Mouse (Mus musculus) neural tube, embryonic 12.5 days (tissue): ENCODE measurements at regions not wholly inside any gene's neighbourhood (a gene's known extent, or its start where the extent isn't known, plus 50 kb on each side); places are given as distances from the start of the nearest gene placed in this dataset.

ENCODE experiments used
- ATAC-seq: fragments of 200-750 bp; cut with Nextera tagmentation; 2 replicates; pipeline ENCODE4 v1.8.0; 2017; ENCODE audit warnings: low read depth, mild to moderate bottlenecking, moderate TSS enrichment, moderate library complexity; ENCODE audit not compliant: low FRiP score
- H3K27ac ChIP-seq: fragments of 300-500 bp; sonication (generic); 2 replicates; pipeline ENCODE4 v1.5.1; 2016
- H3K27me3 ChIP-seq: fragments of 300-500 bp; sonication (generic); replicated peaks from 2 replicates; pipeline ENCODE4 v1.6.1; 2016; ENCODE audit warnings: mild to moderate bottlenecking
- H3K36me3 ChIP-seq: fragments of 300-500 bp; sonication (generic); 2 replicates; pipeline ENCODE4 v1.6.1; 2016; ENCODE audit warnings: mild to moderate bottlenecking
- H3K4me1 ChIP-seq: fragments of 300-500 bp; sonication (generic); 2 replicates; pipeline ENCODE4 v1.6.1; 2016
- H3K4me2 ChIP-seq: fragments of 300-500 bp; sonication (generic); replicated peaks from 2 replicates; pipeline ENCODE4 v1.6.1; 2016; ENCODE audit warnings: mild to moderate bottlenecking
- H3K4me3 ChIP-seq: fragments of 300-500 bp; sonication (generic); 2 replicates; pipeline ENCODE4 v1.5.1; 2016
- H3K9ac ChIP-seq: fragments of 300-500 bp; sonication (generic); 2 replicates; pipeline ENCODE4 v1.6.1; 2016; ENCODE audit warnings: mild to moderate bottlenecking
- H3K9me3 ChIP-seq: fragments of 300-500 bp; sonication (generic); 2 replicates; pipeline ENCODE4 v1.6.1; 2016; ENCODE audit warnings: mild to moderate bottlenecking
- WGBS: fragments of 180-500 bp; shearing (Covaris S2); methylation state at CpG from one replicate; pipeline ENCODE4 v1.1.7; 2016; 5-methylcytosine and 5-hydroxymethylcytosine counted together

- no peaks in the 10 kb centered on the region for H3K9me3 ChIP-seq
- H3K27ac ChIP-seq = no peak overlapping the region
- H3K27me3 ChIP-seq = no peaks in the 10 kb centered on the region
- no peak overlapping the region for H3K9ac ChIP-seq
- no peaks in the 10 kb centered on the region for H3K36me3 ChIP-seq
- 75% methylated on average over 8 of the region's 8 CpGs for WGBS
- H3K4me2 ChIP-seq = no peak overlapping the region
- ATAC-seq = no peak
- no peak overlapping the region for H3K4me3 ChIP-seq
- H3K4me1 ChIP-seq = no peaks in the 10 kb centered on the region
Observed at GRCm38 (mm10) chr12:51117436-51118020, 230.3 kb upstream of the G2e3 start.

GRCm38 (mm10) chr12:51111811-51112210, 236.1 kb upstream of the G2e3 start:
- H3K27me3 ChIP-seq = no peaks in the 10 kb centered on the region
- no peaks in the 10 kb centered on the region for H3K9me3 ChIP-seq
- ATAC-seq = no peak
- H3K36me3 ChIP-seq = no peaks in the 10 kb centered on the region
- no peak overlapping the region for H3K27ac ChIP-seq
- no peak overlapping the region for H3K4me3 ChIP-seq
- H3K4me1 ChIP-seq = no peaks in the 10 kb centered on the region
- H3K9ac ChIP-seq = no peak overlapping the region
- H3K4me2 ChIP-seq = no peak overlapping the region
- 62% methylated on average over 4 of the region's 4 CpGs for WGBS

- Histone ChIP-seq H3K4me1 (no peaks in the 10 kb centered on the region), H3K36me3 (no peaks in the 10 kb centered on the region), H3K4me3 (no peak overlapping the region), H3K27me3 (no peaks in the 10 kb centered on the region), H3K9ac (no peak overlapping the region), H3K4me2 (no peak overlapping the region), H3K9me3 (no peaks in the 10 kb centered on the region), H3K27ac (no peak overlapping the region)
- no peak for ATAC-seq
- WGBS = 93% methylated on average over 5 of the region's 5 CpGs
Observed at GRCm38 (mm10) chr12:51108044-51108443, 239.8 kb upstream of the G2e3 start.

GRCm38 (mm10) chr12:51103541-51104042, 244.3 kb upstream of the G2e3 start:
- H3K4me2 ChIP-seq = no peak overlapping the region
- H3K4me1 ChIP-seq = no peaks in the 10 kb centered on the region
- H3K9ac ChIP-seq = no peak overlapping the region
- H3K4me3 ChIP-seq = no peak overlapping the region
- H3K27ac ChIP-seq = no peak overlapping the region
- no peaks in the 10 kb centered on the region for H3K36me3 ChIP-seq
- WGBS = 90% methylated on average over 4 of the region's 4 CpGs
- H3K9me3 ChIP-seq = no peaks in the 10 kb centered on the region
- H3K27me3 ChIP-seq = no peaks in the 10 kb centered on the region
- ATAC-seq = no peak

- Histone ChIP-seq H3K9ac (no peak overlapping the region), H3K4me3 (no peak overlapping the region), H3K9me3 (no peaks in the 10 kb centered on the region), H3K4me1 (no peaks in the 10 kb centered on the region), H3K36me3 (no peaks in the 10 kb centered on the region), H3K27me3 (no peaks in the 10 kb centered on the region), H3K27ac (no peak overlapping the region), H3K4me2 (no peak overlapping the region)
- no peak for ATAC-seq
- 77% methylated on average over 6 of the region's 6 CpGs for WGBS
Observed at GRCm38 (mm10) chr12:51101636-51102035, 246.2 kb upstream of the G2e3 start.

GRCm38 (mm10) chr12:51100868-51101267, 247.0 kb upstream of the G2e3 start:
- H3K36me3 ChIP-seq = no peaks in the 10 kb centered on the region
- no peak overlapping the region for H3K9ac ChIP-seq
- H3K27me3 ChIP-seq = no peaks in the 10 kb centered on the region
- no peaks in the 10 kb centered on the region for H3K9me3 ChIP-seq
- no peak overlapping the region for H3K4me2 ChIP-seq
- H3K4me3 ChIP-seq = no peak overlapping the region
- WGBS = 84% methylated on average over 5 of the region's 5 CpGs
- H3K27ac ChIP-seq = no peak overlapping the region
- H3K4me1 ChIP-seq = no peaks in the 10 kb centered on the region
- ATAC-seq = no peak

- H3K27ac ChIP-seq = no peak overlapping the region
- no peaks in the 10 kb centered on the region for H3K9me3 ChIP-seq
- H3K36me3 ChIP-seq = no peaks in the 10 kb centered on the region
- no peaks in the 10 kb centered on the region for H3K4me1 ChIP-seq
- no peak overlapping the region for H3K4me2 ChIP-seq
- H3K4me3 ChIP-seq = no peak overlapping the region
- WGBS = 81% methylated on average over 4 of the region's 4 CpGs
- no peak overlapping the region for H3K9ac ChIP-seq
- H3K27me3 ChIP-seq = no peaks in the 10 kb centered on the region
- ATAC-seq = no peak
Observed at GRCm38 (mm10) chr12:51095974-51096373, 251.9 kb upstream of the G2e3 start.

GRCm38 (mm10) chr12:51089324-51089723, 258.5 kb upstream of the G2e3 start:
- H3K4me3 ChIP-seq = no peak overlapping the region
- H3K4me1 ChIP-seq = no peaks in the 10 kb centered on the region
- no peaks in the 10 kb centered on the region for H3K36me3 ChIP-seq
- H3K27me3 ChIP-seq = no peaks in the 10 kb centered on the region
- no peaks in the 10 kb centered on the region for H3K9me3 ChIP-seq
- H3K9ac ChIP-seq = no peak overlapping the region
- 94% methylated on average over 7 of the region's 7 CpGs for WGBS
- no peak for ATAC-seq
- H3K4me2 ChIP-seq = no peak overlapping the region
- no peak overlapping the region for H3K27ac ChIP-seq

GRCm38 (mm10) chr12:51081809-51082208, 266.1 kb upstream of the G2e3 start:
- no peak overlapping the region for H3K4me2 ChIP-seq
- H3K4me3 ChIP-seq = no peak overlapping the region
- no peaks in the 10 kb centered on the region for H3K36me3 ChIP-seq
- H3K9ac ChIP-seq = no peak overlapping the region
- no peaks in the 10 kb centered on the region for H3K9me3 ChIP-seq
- H3K27ac ChIP-seq = no peak overlapping the region
- no peaks in the 10 kb centered on the region for H3K4me1 ChIP-seq
- no peaks in the 10 kb centered on the region for H3K27me3 ChIP-seq
- peak; percentile 66 for ATAC-seq
- 41% methylated on average over 8 of the region's 8 CpGs for WGBS

GRCm38 (mm10) chr12:51073503-51073902, 274.4 kb upstream of the G2e3 start:
- no peaks in the 10 kb centered on the region for H3K27me3 ChIP-seq
- H3K4me2 ChIP-seq = no peak overlapping the region
- H3K27ac ChIP-seq = no peak overlapping the region
- no peak overlapping the region for H3K4me3 ChIP-seq
- H3K4me1 ChIP-seq = no peaks in the 10 kb centered on the region
- H3K9ac ChIP-seq = no peak overlapping the region
- ATAC-seq = no peak
- no peaks in the 10 kb centered on the region for H3K9me3 ChIP-seq
- 81% methylated on average over 1 of the region's 1 CpGs for whole genome bisulfite sequencing
- no peaks in the 10 kb centered on the region for H3K36me3 ChIP-seq

- H3K27ac ChIP-seq = no peak overlapping the region
- H3K4me2 ChIP-seq = no peak overlapping the region
- H3K4me1 ChIP-seq = no peaks in the 10 kb centered on the region
- no peaks in the 10 kb centered on the region for H3K27me3 ChIP-seq
- no peaks in the 10 kb centered on the region for H3K36me3 ChIP-seq
- no peak overlapping the region for H3K9ac ChIP-seq
- H3K4me3 ChIP-seq = no peak overlapping the region
- H3K9me3 ChIP-seq = no peaks in the 10 kb centered on the region
- WGBS = 93% methylated on average over 3 of the region's 3 CpGs
- ATAC-seq = no peak
Observed at GRCm38 (mm10) chr12:51060931-51061330, 286.9 kb upstream of the G2e3 start.

GRCm38 (mm10) chr12:51058569-51058968, 289.3 kb upstream of the G2e3 start:
- Histone ChIP-seq H3K4me1 (no peaks in the 10 kb centered on the region), H3K9me3 (no peaks in the 10 kb centered on the region), H3K4me2 (peak overlapping the region; percentile 33), H3K4me3 (no peak overlapping the region), H3K27me3 (no peaks in the 10 kb centered on the region), H3K9ac (no peak overlapping the region), H3K27ac (no peak overlapping the region), H3K36me3 (no peaks in the 10 kb centered on the region)
- ATAC-seq = no peak
- WGBS = 37% methylated on average over 12 of the region's 12 CpGs

- no peak for ATAC-seq
- no peak overlapping the region for H3K4me3 ChIP-seq
- no peaks in the 10 kb centered on the region for H3K27me3 ChIP-seq
- H3K9ac ChIP-seq = no peak overlapping the region
- no peaks in the 10 kb centered on the region for H3K36me3 ChIP-seq
- 67% methylated on average over 10 of the region's 10 CpGs for WGBS
- H3K27ac ChIP-seq = no peak overlapping the region
- no peak overlapping the region for H3K4me2 ChIP-seq
- no peaks in the 10 kb centered on the region for H3K4me1 ChIP-seq
- H3K9me3 ChIP-seq = no peaks in the 10 kb centered on the region
Observed at GRCm38 (mm10) chr12:51058104-51058503, 289.8 kb upstream of the G2e3 start.
